Mouse (Mus musculus): ENCODE measurements around the gene Exosc7. TPM values are rescaled to one million over a fixed set of nuclear protein-coding genes. Genes with fewer than 3 reads are reported as not detected.

Exosc7 gene
- polyA plus RNA-seq, 1 experiment from 2014 or later = 109 TPM

DNA sequence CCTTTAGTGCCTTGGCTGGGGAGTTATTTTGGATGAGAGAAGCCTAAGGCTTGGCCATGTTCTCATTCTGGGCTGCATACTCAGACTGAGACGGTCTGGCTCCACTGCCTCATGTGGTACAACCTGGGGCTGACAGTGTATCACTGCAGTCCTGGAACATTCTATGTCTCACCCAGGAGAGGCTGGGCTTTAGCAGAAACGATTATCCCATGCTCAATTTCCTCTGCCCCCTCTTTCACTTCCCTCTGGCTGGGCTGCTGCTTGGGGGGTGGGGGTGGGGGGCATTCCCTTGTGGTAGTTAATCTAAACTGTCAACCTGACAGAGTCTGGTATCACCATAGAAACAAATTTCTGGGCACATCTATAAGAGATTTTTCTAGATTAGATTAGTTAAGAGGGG is 72.5 kb downstream of the Exosc7 start:
- no peak for ATAC-seq (ENCODE audit: insufficient number of reproducible peaks, low FRiP score, low TSS enrichment, low read depth)
- Histone ChIP-seq H3K4me3 (ENCODE audit: low read depth, low read length) (no peak overlapping the region), H3K4me1 (ENCODE audit: control insufficient read depth, insufficient read depth, low read length) (no peaks in the 10 kb centered on the region), H3K36me3 (ENCODE audit: control insufficient read depth, insufficient read depth, low read length) (no peaks in the 10 kb centered on the region), H3K9me3 (ENCODE audit: control insufficient read depth, low read length) (no peaks in the 10 kb centered on the region), H3K4me2 (ENCODE audit: low read depth, severe bottlenecking) (no peak overlapping the region), H3K9ac (ENCODE audit: low read length) (no peak overlapping the region), H3K27ac (replicated peaks; ENCODE audit: low read depth, low read length) (no peak overlapping the region), H3K27me3 (ENCODE audit: control insufficient read depth, insufficient read depth, low read length) (no peaks in the 10 kb centered on the region)
- no peak for DNase-seq (ENCODE audit: low spot score)
- 60% methylated on average over 2 of the region's 2 CpGs for WGBS

Other genes starting within 250 kb of the Exosc7 start
- 65.2 and 72.5 TPM in 2 replicates for gene Zfp445, start 247.2 kb upstream of the Exosc7 start, polyA plus RNA-seq (2014; fragmentation: Nextera tagmentation; extraction: Ambion mirVana)
- 1.9 and 2.6 TPM in 2 replicates for gene Zkscan7, start 227.5 kb upstream of the Exosc7 start, polyA plus RNA-seq (2014; fragmentation: Nextera tagmentation; extraction: Ambion mirVana)
- gene Zfp105, start 190.1 kb upstream of the Exosc7 start, polyA plus RNA-seq (2014; fragmentation: Nextera tagmentation; extraction: Ambion mirVana) = 33.6 and 35.4 TPM in 2 replicates
- gene 1110059G10Rik, start 162.2 kb upstream of the Exosc7 start, polyA plus RNA-seq (2014; fragmentation: Nextera tagmentation; extraction: Ambion mirVana) = 32.3 and 33.5 TPM in 2 replicates
- 71.1 and 81.9 TPM in 2 replicates for gene Kif15, start 162.2 kb upstream of the Exosc7 start, polyA plus RNA-seq (2014; fragmentation: Nextera tagmentation; extraction: Ambion mirVana)
- 12.5 TPM in 2 replicates for gene Tmem42, start 91.9 kb upstream of the Exosc7 start, polyA plus RNA-seq (2014; fragmentation: Nextera tagmentation; extraction: Ambion mirVana)
- 0.41 and 0.43 TPM in 2 replicates for gene Tgm4, start 78.5 kb upstream of the Exosc7 start, polyA plus RNA-seq (2014; fragmentation: Nextera tagmentation; extraction: Ambion mirVana)
- gene Zdhhc3, start within 50 bp of the Exosc7 start, polyA plus RNA-seq (2014; fragmentation: Nextera tagmentation; extraction: Ambion mirVana) = 47.5 and 51.8 TPM in 2 replicates
- not detected in 2 replicates for gene Clec3b, start 37.7 kb downstream of the Exosc7 start, polyA plus RNA-seq (2014; fragmentation: Nextera tagmentation; extraction: Ambion mirVana)
- gene Cdcp1, start 102.8 kb downstream of the Exosc7 start, polyA plus RNA-seq (2014; fragmentation: Nextera tagmentation; extraction: Ambion mirVana) = 2.5 and 2.7 TPM in 2 replicates
- gene Tmem158, start 147.5 kb downstream of the Exosc7 start, polyA plus RNA-seq (2014; fragmentation: Nextera tagmentation; extraction: Ambion mirVana) = 4.4 and 5.4 TPM in 2 replicates